Mouse (Mus musculus) left cerebral cortex, adult 2 months (tissue): ENCODE measurements at regions not wholly inside any gene's neighbourhood (a gene's known extent, or its start where the extent isn't known, plus 50 kb on each side); places are given as distances from the start of the nearest gene placed in this dataset.
A peak's percentile ranks its signal among the peaks of the same experiment; 100 is the strongest.

Experiments
- DNase-seq, 2 experiments: peaks; one replicate each; pipeline ENCODE4 v3.0.0; 2021 to 2022; ENCODE audit warnings: low spot score in 2 of 2, mixed read lengths in 1 of 2; ENCODE audit errors: extremely low spot score in 1 of 2
- H3K27ac ChIP-seq: fragments of 200-600 bp; 2 replicates; pipeline ENCODE4 v1.8.1; 2022
- H3K4me3 ChIP-seq: fragments of 200-600 bp; 2 replicates; pipeline ENCODE4 v1.8.1; 2022
- CTCF ChIP-seq: fragments of 200-600 bp; IDR thresholded peaks from 2 replicates; pipeline ENCODE4 v1.8.1; 2022; ENCODE audit warnings: antibody characterized with exemption, mild to moderate bottlenecking, moderate library complexity
- intact Hi-C: fragments of 180-260 bp; cut with DNase I; formaldehyde crosslinking; loops from one replicate; pipeline ENCODE4 v1.15.1; 2025

DNA sequence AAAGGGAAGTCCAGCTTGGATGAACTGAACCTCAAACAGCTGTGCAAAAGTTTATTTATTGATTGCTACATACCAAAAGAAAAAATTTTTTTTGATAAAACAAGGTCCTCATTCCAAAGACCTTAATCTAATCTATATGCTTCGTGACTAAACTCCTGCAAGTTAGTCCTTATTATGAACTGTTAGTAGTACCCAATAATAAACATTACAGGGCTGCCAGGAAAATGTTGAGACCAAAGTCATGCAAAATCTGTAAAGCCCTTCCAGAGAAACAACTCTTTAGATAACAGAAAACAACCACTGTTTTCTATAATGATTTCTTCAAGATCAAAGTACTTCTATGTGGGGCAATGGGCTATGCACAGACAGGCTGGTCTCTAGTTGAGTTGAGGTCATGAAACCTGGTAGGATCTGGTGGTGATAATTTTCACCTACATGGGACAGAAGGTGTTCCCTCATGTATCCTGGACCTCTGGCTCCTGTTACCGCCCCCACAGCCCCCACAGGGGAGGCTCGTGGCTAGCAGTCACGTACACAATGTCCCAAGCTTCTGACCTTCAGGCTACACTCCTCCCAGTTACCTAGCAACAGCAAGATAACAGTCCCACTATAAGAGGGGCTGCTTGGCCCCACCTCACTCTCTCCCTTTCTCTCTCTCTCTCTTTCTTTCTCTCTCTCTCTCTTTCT, 76.4 kb upstream of the Cep85l start:
- H3K27ac ChIP-seq, result no peak overlapping the region
- DNase-seq, result no peak
- no peak overlapping the region for H3K4me3 ChIP-seq
- intact Hi-C loops, result no loop called here
- no peak for TF ChIP-seq CTCF

DNA sequence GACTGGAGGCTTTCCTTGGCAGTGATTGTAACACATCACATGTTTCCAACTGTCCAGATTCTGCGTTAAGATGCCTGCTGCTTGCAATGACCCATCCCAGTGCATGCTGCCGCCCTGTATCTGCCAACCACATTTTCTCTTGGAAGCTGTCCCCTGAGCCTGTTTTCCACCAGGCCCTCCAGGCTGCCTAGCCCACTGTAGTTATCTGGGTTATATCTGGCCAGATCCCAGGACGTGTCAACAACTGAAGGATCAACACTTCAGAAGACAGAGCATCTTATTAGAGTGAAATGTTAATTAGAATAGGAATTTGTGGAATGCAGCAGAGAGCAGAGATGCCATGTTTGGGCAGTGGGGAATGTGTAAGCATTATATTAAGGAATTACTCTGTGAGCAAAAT, 65.0 kb upstream of the Cep85l start:
- intact Hi-C loops, result no loop called here
- no peak overlapping the region for H3K27ac ChIP-seq
- no peak for DNase-seq

DNA sequence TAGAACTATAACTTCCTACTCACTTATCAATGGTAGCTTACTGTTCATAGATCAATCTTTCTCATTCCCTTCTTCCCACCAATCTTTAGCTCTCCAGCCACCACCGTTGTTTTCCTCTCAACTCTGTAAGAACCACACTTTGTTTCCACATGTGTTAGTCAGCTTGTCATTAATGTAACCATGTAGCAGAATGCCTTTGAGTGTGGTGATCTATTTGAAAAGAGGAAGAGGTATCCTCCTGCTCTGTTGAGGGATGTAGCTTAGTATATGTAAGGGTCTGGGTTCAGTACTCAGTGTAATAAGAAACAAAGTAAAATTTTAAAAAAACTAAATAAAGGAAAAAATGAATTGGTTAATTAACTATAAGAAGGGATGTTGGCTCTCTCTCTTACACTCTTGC, 63.7 kb upstream of the Cep85l start:
- DNase-seq, result no peak
- H3K27ac ChIP-seq, result no peak overlapping the region
- TF ChIP-seq CTCF, result no peak
- intact Hi-C loops, result no loop called here
- H3K4me3 ChIP-seq, result no peak overlapping the region

More for the DNA sequence above, 65.0 kb upstream of the Cep85l start:
- H3K4me3 ChIP-seq, result no peak overlapping the region
- TF ChIP-seq CTCF, result no peak

- intact Hi-C loops, result no loop called here
- DNase-seq, result no peak
- no peak for TF ChIP-seq CTCF
- Histone ChIP-seq H3K4me3 (no peak overlapping the region), H3K27ac (no peak overlapping the region)
These were observed 63.2 kb upstream of the Cep85l start for GRCm38 (mm10) chr10:53442912-53443311.

- no peak for TF ChIP-seq CTCF
- no peak for DNase-seq
- H3K27ac ChIP-seq, result no peak overlapping the region
- no peak overlapping the region for H3K4me3 ChIP-seq
- intact Hi-C loops, result no loop called here
These were observed 60.5 kb upstream of the Cep85l start for GRCm38 (mm10) chr10:53440251-53440650.

DNA sequence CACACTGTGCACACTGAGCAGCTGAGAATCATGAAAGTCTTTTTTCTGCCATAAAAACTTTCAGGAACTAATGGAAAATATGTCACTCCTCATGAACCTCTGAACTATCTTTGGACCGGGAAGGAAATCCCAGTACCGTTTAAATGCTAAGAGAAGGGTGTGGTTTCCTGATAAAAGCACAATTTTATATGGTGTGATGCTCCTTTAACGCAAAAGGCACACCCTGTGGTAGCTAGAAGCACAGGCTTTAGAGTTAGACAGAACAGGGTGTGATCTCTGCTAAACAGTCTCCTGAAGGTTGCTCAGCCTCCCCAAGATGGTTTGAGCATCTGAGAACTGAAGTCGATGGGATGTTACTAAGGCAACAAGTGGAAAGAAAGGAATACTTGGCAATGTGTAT, 58.6 kb upstream of the Cep85l start:
- no peak overlapping the region for H3K27ac ChIP-seq
- no peak for DNase-seq
- intact Hi-C loops, result no loop called here
- H3K4me3 ChIP-seq, result no peak overlapping the region
- no peak for TF ChIP-seq CTCF

GRCm38 (mm10) chr10:53437724-53438123, 58.0 kb upstream of the Cep85l start:
- intact Hi-C loops, result no loop called here
- DNase-seq, result no peak
- no peak for TF ChIP-seq CTCF
- Histone ChIP-seq H3K27ac (no peak overlapping the region), H3K4me3 (no peak overlapping the region)

GRCm38 (mm10) chr10:53436023-53436475, 56.3 kb upstream of the Cep85l start:
- Histone ChIP-seq H3K27ac (no peak overlapping the region), H3K4me3 (no peak overlapping the region)
- TF ChIP-seq CTCF, result no peak
- intact Hi-C loops, result no loop called here
- DNase-seq, result no peak

- Histone ChIP-seq H3K4me3 (no peak overlapping the region), H3K27ac (peak overlapping the region; percentile 48)
- DNase-seq, result peak; percentile 28 to 44
- TF ChIP-seq CTCF, result no peak
- intact Hi-C loops, result no loop called here
These were observed 55.6 kb upstream of the Cep85l start for GRCm38 (mm10) chr10:53435181-53435874.

- Histone ChIP-seq H3K27ac (peak overlapping the region; percentile 48), H3K4me3 (no peak overlapping the region)
- no peak for TF ChIP-seq CTCF
- no peak for DNase-seq
- intact Hi-C loops, result no loop called here
These were observed 54.8 kb upstream of the Cep85l start for GRCm38 (mm10) chr10:53434376-53435171.

GRCm38 (mm10) chr10:53432794-53433193, 53.0 kb upstream of the Cep85l start:
- intact Hi-C loops, result no loop called here
- no peak for TF ChIP-seq CTCF
- no peak for DNase-seq

More at GRCm38 (mm10) chr10:53432794-53433193, 53.0 kb upstream of the Cep85l start:
- Histone ChIP-seq H3K27ac (no peak overlapping the region), H3K4me3 (no peak overlapping the region)
